Mouse (Mus musculus) megakaryocyte, embryonic 14.5 days (primary cell): ENCODE results near the gene Vsir. TPM values are rescaled to one million over a fixed set of nuclear protein-coding genes. Genes with fewer than 3 reads are reported as not detected.
A peak's percentile ranks its signal among the peaks of the same experiment; 100 is the strongest.

Source experiments
- H3K27me3 ChIP-seq: replicated peaks from 2 replicates; pipeline ENCODE3; 2012; ENCODE audit warnings: inconsistent platforms
- H3K36me3 ChIP-seq: replicated peaks from 2 replicates; pipeline ENCODE3; 2012; ENCODE audit warnings: low read length, inconsistent platforms, mixed read lengths
- H3K4me1 ChIP-seq: 2 replicates; pipeline ENCODE4 v1.6.1; 2012; ENCODE audit warnings: inconsistent platforms
- H3K4me3 ChIP-seq: replicated peaks from 2 replicates; pipeline ENCODE3; 2012; ENCODE audit warnings: moderate library complexity, mild to moderate bottlenecking, inconsistent platforms
- H3K9me3 ChIP-seq: 2 replicates; pipeline ENCODE4 v1.6.1; 2012; ENCODE audit warnings: inconsistent platforms
- FLI1 ChIP-seq: IDR thresholded peaks from 2 replicates; pipeline ENCODE4 v1.6.1; 2012; ENCODE audit warnings: low read length, inconsistent platforms, mixed read lengths
- GATA1 ChIP-seq: IDR thresholded peaks from 3 replicates; pipeline ENCODE4 v1.6.1; 2012; ENCODE audit warnings: mixed read lengths, low read length, inconsistent platforms, borderline replicate concordance
- polyA plus RNA-seq: library from polyadenylated mRNA; stranded (reverse); fragments of >175 nt; gene quantifications from 2 replicates; pipeline ENCODE4 v1.2.3, GENCODE M21; 2012; ENCODE audit warnings: low replicate concordance; ENCODE audit not compliant: insufficient read depth

Vsir gene
- polyA plus RNA-seq, 1 experiment = 107 TPM

GRCm38 (mm10) chr10:60380229-60380628 lies 33.6 kb downstream of the Vsir start:
- H3K9me3 ChIP-seq = no peaks in the 10 kb centered on the region
- H3K27me3 ChIP-seq = peaks cover 11% of the 10 kb centered on the region
- TF ChIP-seq FLI1 = no peak
- no peak for TF ChIP-seq GATA1
- no peak overlapping the region for H3K4me3 ChIP-seq
- H3K4me1 ChIP-seq = peaks cover 73% of the 10 kb centered on the region
- peaks cover 80% of the 10 kb centered on the region for H3K36me3 ChIP-seq

GRCm38 (mm10) chr10:60381142-60381925 lies 34.7 kb downstream of the Vsir start:
- H3K27me3 ChIP-seq = peaks cover 11% of the 10 kb centered on the region
- TF ChIP-seq GATA1 = no peak
- no peak for TF ChIP-seq FLI1
- peaks cover 63% of the 10 kb centered on the region for H3K4me1 ChIP-seq
- peaks cover 79% of the 10 kb centered on the region for H3K36me3 ChIP-seq
- H3K9me3 ChIP-seq = no peaks in the 10 kb centered on the region
- H3K4me3 ChIP-seq = peak overlapping the region; percentile 24

GRCm38 (mm10) chr10:60388332-60388731 lies 41.7 kb downstream of the Vsir start:
- Histone ChIP-seq H3K9me3 (no peaks in the 10 kb centered on the region), H3K4me1 (peaks cover 53% of the 10 kb centered on the region), H3K27me3 (peaks cover 2% of the 10 kb centered on the region), H3K4me3 (peak overlapping the region; percentile 62), H3K36me3 (peaks cover 55% of the 10 kb centered on the region)
- no peak for TF ChIP-seq FLI1
- TF ChIP-seq GATA1 = no peak

GRCm38 (mm10) chr10:60389447-60389865 lies 42.8 kb downstream of the Vsir start:
- Histone ChIP-seq H3K9me3 (no peaks in the 10 kb centered on the region), H3K4me1 (peaks cover 55% of the 10 kb centered on the region), H3K36me3 (peaks cover 50% of the 10 kb centered on the region), H3K4me3 (peak overlapping the region; percentile 86), H3K27me3 (peaks cover 2% of the 10 kb centered on the region)
- no peak for TF ChIP-seq FLI1
- no peak for TF ChIP-seq GATA1

GRCm38 (mm10) chr10:60390177-60390903 lies 43.7 kb downstream of the Vsir start:
- TF ChIP-seq FLI1 = no peak
- TF ChIP-seq GATA1 = no peak
- H3K9me3 ChIP-seq = no peaks in the 10 kb centered on the region
- no peaks in the 10 kb centered on the region for H3K27me3 ChIP-seq
- H3K4me1 ChIP-seq = peaks cover 64% of the 10 kb centered on the region
- H3K4me3 ChIP-seq = peak overlapping the region; percentile 51
- H3K36me3 ChIP-seq = peaks cover 42% of the 10 kb centered on the region

GRCm38 (mm10) chr10:60390904-60391420 lies 44.3 kb downstream of the Vsir start:
- Histone ChIP-seq H3K4me1 (peaks cover 70% of the 10 kb centered on the region), H3K36me3 (peaks cover 35% of the 10 kb centered on the region), H3K4me3 (peak overlapping the region; percentile 57), H3K9me3 (no peaks in the 10 kb centered on the region), H3K27me3 (no peaks in the 10 kb centered on the region)
- TF ChIP-seq FLI1 (no peak), GATA1 (no peak)

GRCm38 (mm10) chr10:60391661-60392060 lies 45.0 kb downstream of the Vsir start:
- no peak for TF ChIP-seq FLI1
- TF ChIP-seq GATA1 = no peak
- Histone ChIP-seq H3K4me1 (peaks cover 76% of the 10 kb centered on the region), H3K36me3 (peaks cover 31% of the 10 kb centered on the region), H3K4me3 (no peak overlapping the region), H3K9me3 (no peaks in the 10 kb centered on the region), H3K27me3 (peaks cover under 1% of the 10 kb centered on the region)

GRCm38 (mm10) chr10:60394936-60395335 lies 48.3 kb downstream of the Vsir start:
- Histone ChIP-seq H3K4me1 (peaks cover 69% of the 10 kb centered on the region), H3K27me3 (peaks cover 9% of the 10 kb centered on the region), H3K9me3 (no peaks in the 10 kb centered on the region), H3K36me3 (peaks cover 19% of the 10 kb centered on the region), H3K4me3 (no peak overlapping the region)
- TF ChIP-seq GATA1 (no peak), FLI1 (no peak)

- peaks cover 63% of the 10 kb centered on the region for H3K4me1 ChIP-seq
- TF ChIP-seq FLI1 (no peak), GATA1 (no peak)
- peaks cover 19% of the 10 kb centered on the region for H3K36me3 ChIP-seq
- H3K27me3 ChIP-seq = peaks cover 14% of the 10 kb centered on the region
- H3K9me3 ChIP-seq = no peaks in the 10 kb centered on the region
- peak overlapping the region; percentile 2 for H3K4me3 ChIP-seq
These were observed 49.0 kb downstream of the Vsir start for GRCm38 (mm10) chr10:60395605-60396004.
